In the genomic region with DNA sequence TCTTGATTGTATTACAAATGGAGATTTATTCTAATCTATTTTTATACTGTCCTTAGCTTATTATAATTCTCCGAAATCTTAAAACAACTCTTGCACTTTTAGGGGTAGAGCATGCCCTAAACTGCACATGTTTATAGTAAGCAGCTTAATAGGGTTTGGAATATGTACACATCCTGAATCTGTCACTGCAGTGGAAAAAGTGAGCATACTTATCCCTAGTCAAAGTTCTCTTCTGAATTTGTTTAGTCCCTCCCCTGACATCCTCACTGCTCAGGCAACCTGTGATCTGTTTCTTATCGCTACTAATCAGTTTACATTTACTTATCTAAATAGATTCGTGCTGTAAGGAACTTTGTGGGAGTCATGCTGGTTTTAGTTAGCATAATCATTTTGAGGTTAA, we compare ENCODE assay signal across 22 mouse cellular contexts. TPM values are rescaled to one million over a fixed set of nuclear protein-coding genes. Genes with fewer than 3 reads are reported as not detected.
DNase-seq lines count a peak whose midpoint lies in the region; ATAC-seq and TF ChIP-seq lines count a peak whose summit lies in the region.
"Had no signal": no experiment of that assay in that cellular context is flagged by ENCODE, and none has a peak within 500 bp of the region (broad histone marks: within the 10 kb centered on the region; RNA-seq: fewer than 3 reads in every experiment).

No protein-coding gene starts in this region.

- H3K79me2 ChIP-seq in CH12.LX (replicated peaks; ENCODE audit: control insufficient read depth, extremely low read depth, insufficient read depth, poor library complexity, severe bottlenecking) (no peaks in the 10 kb centered on the region), MEL (ENCODE audit: control insufficient read depth, insufficient read depth, low read length, poor library complexity) (no peaks in the 10 kb centered on the region; the same call in 1 of the 2 replicates)

- TF ChIP-seq RAD21 in CH12.LX (IDR thresholded peaks at IDR 0.05; ENCODE audit: low read depth, low read length) (no peak), MEL (IDR thresholded peaks at IDR 0.05; ENCODE audit: low read depth, low read length) (no peak)

- no peak overlapping the region for H3K4me2 ChIP-seq in liver, embryonic 13.5 days
- H3K4me2 ChIP-seq in CH12.LX (ENCODE audit: insufficient read depth, low read depth, poor library complexity, severe bottlenecking): no peak overlapping the region

- H3K36me3 ChIP-seq in liver, embryonic 13.5 days: no peaks in the 10 kb centered on the region
- no peaks in the 10 kb centered on the region for H3K36me3 ChIP-seq in CH12.LX (replicated peaks in 1 of 2; ENCODE audit: control insufficient read depth in 1 of 2, insufficient read depth in 1 of 2, low read length in 1 of 2)
- H3K36me3 ChIP-seq in MEL (ENCODE audit: control insufficient read depth in 1 of 2, insufficient read depth in 2 of 2, low read length in 2 of 2): peaks cover 0 to 21% of the 10 kb centered on the region in 2 experiments; a peak in 2 of 4 replicates
- H3K36me3 ChIP-seq: G1E had no signal

- H3K27me3 ChIP-seq in liver, embryonic 13.5 days: no peaks in the 10 kb centered on the region
- H3K27me3 ChIP-seq in CH12.LX (replicated peaks) (no peaks in the 10 kb centered on the region), MEL (ENCODE audit: control insufficient read depth in 1 of 2, insufficient read depth in 2 of 2, low read length in 2 of 2) (no peaks in the 10 kb centered on the region)
- H3K27me3 ChIP-seq: Patski had no signal

- H3K4me1 ChIP-seq in liver, embryonic 13.5 days (replicated peaks): peaks cover 82% of the 10 kb centered on the region
- peaks cover 4 to 33% of the 10 kb centered on the region in 2 experiments; a peak in 3 of 4 replicates for H3K4me1 ChIP-seq in CH12.LX (ENCODE audit: control insufficient read depth in 1 of 2, insufficient read depth in 2 of 2)
- H3K4me1 ChIP-seq in MEL (ENCODE audit: control insufficient read depth in 1 of 2, insufficient read depth in 2 of 2, low read length in 2 of 2): peaks cover 11 to 24% of the 10 kb centered on the region in 2 experiments

- TF ChIP-seq EP300 in CH12.LX (IDR thresholded peaks at IDR 0.05; ENCODE audit: low read length) (peak; percentile 46; the same call in 1 of the 2 replicates), MEL (IDR thresholded peaks at IDR 0.05; ENCODE audit: low read depth in 1 of 2, low read length in 2 of 2) (no peak)

- TF ChIP-seq CTCF in CH12.LX (conservative IDR thresholded peaks at IDR 0.05 in 1 of 2, IDR thresholded peaks at IDR 0.05 in 1 of 2; ENCODE audit: low read depth in 2 of 2, low read length in 2 of 2): no peak
- no peak for TF ChIP-seq CTCF in MEL (IDR thresholded peaks at IDR 0.05 in 2 of 3, conservative IDR thresholded peaks at IDR 0.05 in 1 of 3; ENCODE audit: control insufficient read depth in 1 of 3, insufficient read depth in 1 of 3, low read depth in 2 of 3, low read length in 3 of 3, poor library complexity in 1 of 3, severe bottlenecking in 1 of 3)

- in situ Hi-C loops in CH12.LX (cut with MboI; ENCODE audit: low pct_ligation_motif_present, low pct_unique_long_range_greater_than_20kb, low sequenced_read_pairs): no loop called here

- WGBS in liver, embryonic 13.5 days (ENCODE audit: insufficient replicate concordance): 33% methylated on average over 3 of the region's 3 CpGs

- no peaks in the 10 kb centered on the region for H3K9me3 ChIP-seq in liver, embryonic 13.5 days (replicated peaks)
- H3K9me3 ChIP-seq in CH12.LX (replicated peaks; ENCODE audit: low read length) (peaks cover 2% of the 10 kb centered on the region), MEL (replicated peaks; ENCODE audit: insufficient read depth, low read length) (no peaks in the 10 kb centered on the region)
- H3K9me3 ChIP-seq: G1E had no signal

- no peak for TF ChIP-seq POLR2A in CH12.LX (IDR thresholded peaks at IDR 0.05; ENCODE audit: low read depth, low read length)
- no peak for TF ChIP-seq POLR2A in MEL (IDR thresholded peaks at IDR 0.05; ENCODE audit: control insufficient read depth in 1 of 2, insufficient read depth in 1 of 2, low read depth in 1 of 2, low read length in 2 of 2, poor library complexity in 1 of 2)

- dilution Hi-C loops in CH12.LX (cut with MboI; ENCODE audit: extremely low pct_ligation_motif_present, extremely low pct_unique_long_range_greater_than_20kb, low sequenced_read_pairs): no loop called here

- DNase-seq in liver, embryonic 13.5 days: no peak
- DNase-seq in liver (no peak), CH12.LX (ENCODE audit: extremely low read depth) (no peak), MEL (ENCODE audit: low read depth, low spot score) (no peak)
- DNase-seq in urinary bladder, postnatal 36 days (ENCODE audit: low spot score in 2 of 2): no peak
- DNase-seq: adrenal gland, adult 2 months; adrenal gland, adult 8-10 months; adrenal gland, postnatal 10 days; adrenal gland, postnatal 14 days; adrenal gland, postnatal 25 days; adrenal gland, postnatal 36 days; B cell, adult 2 months; cerebellum, adult 11 months; cerebellum, adult 11-12 months; cerebellum, adult 18-20 months; cerebellum, adult 2 months; cerebellum, adult 8-10 months had no signal

- no peak for ATAC-seq in liver, embryonic 13.5 days (ENCODE audit: low read depth)
- ATAC-seq in inflammation-experienced regulatory T-cells, adult 6 months: no peak
- ATAC-seq: activated CD4-positive, CD25-positive, alpha-beta regulatory T cell, adult 4 months; CD4-positive, CD25-positive, alpha-beta regulatory T cell, adult 4 months; Patski had no signal

- H3K27ac ChIP-seq in liver, embryonic 13.5 days: 0 out of 2 replicates have a peak overlapping the region, but pooled peaks have one; percentile 69
- H3K27ac ChIP-seq in CH12.LX (ENCODE audit: insufficient read depth, low read depth) (no peak overlapping the region), MEL (ENCODE audit: control insufficient read depth, low read depth, low read length) (no peak overlapping the region)

- H3K9ac ChIP-seq in liver, embryonic 13.5 days: no peak overlapping the region
- H3K9ac ChIP-seq in CH12.LX (ENCODE audit: insufficient read depth, low read depth) (no peak overlapping the region), MEL (ENCODE audit: control insufficient read depth, low read depth, low read length, poor library complexity, severe bottlenecking) (no peak overlapping the region)

- no peak overlapping the region for H3K4me3 ChIP-seq in liver, embryonic 13.5 days (replicated peaks)
- H3K4me3 ChIP-seq in CH12.LX (replicated peaks in 1 of 3; ENCODE audit: low read depth in 2 of 3, low read length in 2 of 3, poor library complexity in 1 of 3) (no peak overlapping the region), MEL (ENCODE audit: control insufficient read depth in 1 of 2, insufficient read depth in 1 of 2, low read depth in 2 of 2, low read length in 2 of 2) (no peak overlapping the region)

TF ChIP-seq in CH12.LX, 34 proteins besides CTCF, POLR2A, EP300 and RAD21:
- TF ChIP-seq GABPA (IDR thresholded peaks at IDR 0.05; ENCODE audit: insufficient replicate concordance, low read depth, low read length) (no peak), JUND (conservative IDR thresholded peaks at IDR 0.05; ENCODE audit: low read depth, low read length) (peak; percentile 53; the same call in 1 of the 2 replicates), JUN (IDR thresholded peaks at IDR 0.05; ENCODE audit: insufficient read depth, low read depth, low read length) (peak; percentile 70)

TF ChIP-seq in MEL, 35 proteins besides CTCF, POLR2A, EP300 and RAD21:
- TF ChIP-seq GATA1 (IDR thresholded peaks at IDR 0.05; ENCODE audit: low read depth, low read length) (peak; percentile 38; the same call in 1 of the 2 replicates), CHD1 (IDR thresholded peaks at IDR 0.05; ENCODE audit: low read depth, low read length) (no peak)

RNA-seq across cellular contexts. Expression of a gene that starts 22.1 kb away (rescaled TPM):
- 2.4 and 3.0 TPM in 2 replicates for polyA plus RNA-seq in liver, embryonic 13.5 days (2015; fragmentation: Nextera tagmentation; extraction: Ambion mirVana)
- total RNA-seq in CH12.LX (2012; rRNA removed): 4.5 TPM in 2 replicates
- total RNA-seq in CH12.LX (2014; rRNA removed): 3.9 and 4.7 TPM in 2 replicates
- 5.2 and 6.7 TPM in 2 replicates for polyA plus RNA-seq in CH12.LX (2012; ENCODE audit: insufficient read length, low read depth)
- 3.4 and 4.9 TPM in 2 replicates for total RNA-seq in MEL (2012; rRNA removed)
- polyA plus RNA-seq in MEL (2012; ENCODE audit: insufficient read depth in 1 of 2, insufficient read length in 2 of 2, low read depth in 1 of 2, low replicate concordance in 2 of 2, missing spikeins in 1 of 2): 1 to 10 TPM in 1 of 2 experiments, not detected in 1; 8.7 TPM
- 1 to 10 TPM; 7.7 to 9.0 (median 8.5) TPM for polyA plus RNA-seq in inflammation-experienced regulatory T-cells, adult 6 months (2017; shearing (Covaris generic))

RNA-seq across cellular contexts. Expression of a gene that starts 46.6 kb away (rescaled TPM):
- polyA plus RNA-seq in liver, embryonic 13.5 days (2015; fragmentation: Nextera tagmentation; extraction: Ambion mirVana): 164 and 196 TPM in 2 replicates
- total RNA-seq in CH12.LX (2012; rRNA removed) (26.0 and 30.4 TPM in 2 replicates), CH12.LX (2014; rRNA removed) (39.1 and 44.3 TPM in 2 replicates), MEL (2012; rRNA removed) (33.5 and 37.6 TPM in 2 replicates)
- polyA plus RNA-seq in CH12.LX (2012; ENCODE audit: insufficient read length, low read depth) (52.7 and 55.1 TPM in 2 replicates), MEL (2012; ENCODE audit: insufficient read depth in 1 of 2, insufficient read length in 2 of 2, low read depth in 1 of 2, low replicate concordance in 2 of 2, missing spikeins in 1 of 2) (10 to 100 TPM in 1 of 2 experiments, not detected in 1; 60.6 TPM)
- 100 to 1,000 TPM in 1 of 3 experiments, 10 to 100 TPM in 2; 65.4 to 108 (median 70.8) TPM for polyA plus RNA-seq in inflammation-experienced regulatory T-cells, adult 6 months (2017; shearing (Covaris generic))
